In the genomic region with DNA sequence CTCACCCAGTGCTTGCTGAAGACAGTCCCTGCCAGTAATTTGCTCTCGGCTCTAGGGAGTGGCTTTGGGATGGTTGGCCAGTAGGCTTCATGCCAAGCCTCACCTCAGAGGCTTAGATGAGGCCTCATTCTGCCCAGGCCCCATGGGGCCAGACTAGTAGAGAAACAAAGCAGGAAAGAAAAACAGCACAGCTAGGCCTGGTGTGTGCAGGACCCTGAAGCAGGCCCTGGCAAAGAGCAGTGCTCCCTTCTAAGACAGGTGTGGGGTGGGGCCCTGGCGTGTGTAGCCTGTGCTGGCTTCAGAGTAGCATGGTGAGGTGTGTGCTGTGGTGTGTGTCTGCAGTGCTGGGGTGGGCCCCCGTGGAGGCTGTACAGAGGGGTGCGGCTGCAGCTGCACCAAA, we compare ENCODE assay signal across 8 mouse cellular contexts. TPM values are rescaled to one million over a fixed set of nuclear protein-coding genes. Genes with fewer than 3 reads are reported as not detected.
DNase-seq lines count a peak whose midpoint lies in the region; ATAC-seq lines count a peak whose summit lies in the region.

No protein-coding gene starts in this region.

- H3K4me1 ChIP-seq in forebrain, embryonic 14.5 days (ENCODE audit: control insufficient read depth, insufficient read depth, low read length): peaks cover 14% of the 10 kb centered on the region
- H3K4me1 ChIP-seq in limb, embryonic 15.5 days: peaks cover 36% of the 10 kb centered on the region

- peak; percentile 41 for DNase-seq in adrenal gland, postnatal 14 days
- DNase-seq in adrenal gland, adult 18-20 months (ENCODE audit: low spot score in 2 of 2): no peak
- DNase-seq in 3T3-L1 (ENCODE audit: low read depth, low spot score): peak; percentile 80
- DNase-seq in forebrain, embryonic 14.5 days (ENCODE audit: low spot score): peak; percentile 48
- DNase-seq in thymus, adult 18-20 months: peak; percentile 42 to 47
- no peak for DNase-seq in layer of hippocampus, adult 9-10 months (ENCODE audit: low spot score)

- peak overlapping the region; percentile 58 for H3K27ac ChIP-seq in forebrain, embryonic 14.5 days (ENCODE audit: low read depth, low read length)
- peak overlapping the region; percentile 61 for H3K27ac ChIP-seq in limb, embryonic 15.5 days

- peaks cover 13% of the 10 kb centered on the region for H3K36me3 ChIP-seq in forebrain, embryonic 14.5 days (ENCODE audit: control insufficient read depth, insufficient read depth, low read length)
- peaks cover 15% of the 10 kb centered on the region for H3K36me3 ChIP-seq in limb, embryonic 15.5 days

- 48% methylated on average over 4 of the region's 4 CpGs for WGBS in forebrain, embryonic 14.5 days
- 34% methylated on average over 4 of the region's 4 CpGs for WGBS in limb, embryonic 15.5 days

- no peak overlapping the region for H3K4me2 ChIP-seq in forebrain, embryonic 14.5 days (ENCODE audit: low read length)
- H3K4me2 ChIP-seq in limb, embryonic 15.5 days: peak overlapping the region; percentile 10; the same call in 1 of the 2 replicates

- H3K4me3 ChIP-seq in forebrain, embryonic 14.5 days (ENCODE audit: low read depth, low read length): no peak overlapping the region
- no peak overlapping the region for H3K4me3 ChIP-seq in limb, embryonic 15.5 days

- no peaks in the 10 kb centered on the region for H3K27me3 ChIP-seq in forebrain, embryonic 14.5 days (replicated peaks; ENCODE audit: control insufficient read depth, insufficient read depth, low read length)
- H3K27me3 ChIP-seq in limb, embryonic 15.5 days: no peaks in the 10 kb centered on the region

- peak overlapping the region; percentile 32; the same call in 1 of the 2 replicates for H3K9ac ChIP-seq in forebrain, embryonic 14.5 days (ENCODE audit: low read length)
- H3K9ac ChIP-seq in limb, embryonic 15.5 days: no peak overlapping the region

- H3K9me3 ChIP-seq in forebrain, embryonic 14.5 days (replicated peaks; ENCODE audit: control insufficient read depth, low read length): no peaks in the 10 kb centered on the region
- H3K9me3 ChIP-seq in limb, embryonic 15.5 days: no peaks in the 10 kb centered on the region

- ATAC-seq in forebrain, embryonic 14.5 days: peak; percentile 46
- ATAC-seq in limb, embryonic 15.5 days (ENCODE audit: insufficient number of reproducible peaks, low FRiP score, low TSS enrichment, low read depth): peak; percentile 57; the same call in 1 of the 2 replicates
- no peak for ATAC-seq in monocyte, adult 5-6 weeks (replicated peaks; ENCODE audit: insufficient number of reproducible peaks, low FRiP score, low TSS enrichment, poor library complexity, severe bottlenecking)

RNA-seq across cellular contexts. Expression of a gene that starts 20.2 kb away (rescaled TPM):
- 71.6 and 89.0 TPM in 2 replicates for total RNA-seq in adrenal gland, postnatal 14 days (2021)
- 100 to 1,000 TPM in 1 of 2 experiments, 10 to 100 TPM in 1; 43.5 to 122 TPM for total RNA-seq in adrenal gland, adult 18-20 months (2021)
- 10.2 and 10.6 TPM in 2 replicates for polyA plus RNA-seq in forebrain, embryonic 14.5 days (2014; fragmentation: Nextera tagmentation; extraction: Ambion mirVana)
- polyA plus RNA-seq in limb, embryonic 15.5 days (2015; fragmentation: Nextera tagmentation; extraction: Ambion mirVana): 6.5 and 8.1 TPM in 2 replicates
- 16.2 to 26.3 TPM (median 21.9 TPM) in 3 replicates for total RNA-seq in monocyte, adult 5-6 weeks (2017)

Comparison
In these comparisons a context has a peak if more than half of its experiments do, and no peak if none do; other contexts are left out.
1. DNase-seq: peak in adrenal gland, postnatal 14 days (single experiment), 3T3-L1 (single experiment), forebrain, embryonic 14.5 days (single experiment) and thymus, adult 18-20 months (2 of 2); none in adrenal gland, adult 18-20 months (0 of 2) and layer of hippocampus, adult 9-10 months (single experiment).